Mouse (Mus musculus) heart, postnatal 25 days (tissue): ENCODE measurements around the gene Gpr89. TPM values are rescaled to one million over a fixed set of nuclear protein-coding genes. Genes with fewer than 3 reads are reported as not detected.

Experiments
- DNase-seq: peaks from one replicate; pipeline ENCODE4 v3.0.0; 2022; ENCODE audit warnings: low spot score
- intact Hi-C: fragments of 180-260 bp; cut with DNase I; formaldehyde crosslinking; loops from one replicate; pipeline ENCODE4 v1.15.1; 2025
- total RNA-seq, 2 experiments: library from RNA; stranded (reverse); gene quantifications; 2 replicates each; pipeline ENCODE4 v1.2.3; 2021

Gpr89 gene
- total RNA-seq, 2 experiments from 2014 or later: 19.9 to 21.5 TPM

DNA sequence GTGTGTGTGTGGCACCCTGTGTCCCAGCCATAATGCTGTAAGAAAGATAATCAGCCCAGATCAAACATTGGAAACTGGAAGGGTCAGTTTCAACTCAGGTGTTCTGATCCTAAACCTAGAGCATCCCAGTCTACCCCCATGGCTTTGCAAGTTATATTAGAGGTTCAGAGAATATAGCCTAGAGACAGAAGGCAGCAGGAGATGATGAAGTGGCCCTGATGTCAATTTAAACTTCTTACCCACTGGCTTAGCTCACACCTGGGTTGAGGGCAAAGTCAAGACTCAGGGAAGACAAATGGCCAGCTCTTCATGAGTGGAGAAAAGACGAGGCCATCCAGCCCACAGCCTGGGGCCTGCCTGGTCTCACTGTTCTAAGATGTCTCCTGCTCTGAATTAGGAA lies 76.2 kb downstream of the Gpr89 start, which contains the start of the genes Pdzk1 and Cd160:
Pdzk1 (plus strand) TSS at position 301 of the 400 bp plus-strand sequence.
Cd160 (minus strand) TSS at position 368 of the 400 bp plus-strand sequence.
- no peak for DNase-seq
- intact Hi-C loops: no loop called here

DNA sequence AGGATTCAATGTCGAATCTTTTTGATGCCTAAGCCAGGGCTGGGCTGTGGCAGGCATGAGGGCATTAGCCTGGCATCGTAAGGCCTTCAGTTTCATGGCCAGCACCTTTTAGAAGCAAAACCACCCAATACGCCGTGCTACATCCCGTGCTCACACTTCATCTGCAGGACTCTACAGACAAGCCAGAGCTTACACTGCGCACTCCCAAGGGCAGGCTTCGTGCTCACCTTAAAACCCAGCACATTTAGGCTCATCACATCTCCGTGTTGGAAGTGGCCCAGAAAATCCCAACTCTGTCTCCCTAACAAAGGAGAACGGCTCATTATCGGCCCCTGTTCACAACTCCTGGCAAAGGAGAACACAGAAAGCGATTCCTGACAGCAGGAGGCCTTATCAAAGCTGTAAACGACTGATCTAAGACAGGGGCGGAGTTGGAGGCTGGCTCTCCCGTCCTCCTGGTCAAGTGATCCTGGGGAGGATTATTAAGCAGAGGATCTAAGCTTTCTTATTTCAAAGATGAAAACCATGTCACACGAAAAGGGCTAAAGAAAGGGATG lies 76.8 kb downstream of the Gpr89 start:
- no peak for DNase-seq
- intact Hi-C loops: no loop called here

DNA sequence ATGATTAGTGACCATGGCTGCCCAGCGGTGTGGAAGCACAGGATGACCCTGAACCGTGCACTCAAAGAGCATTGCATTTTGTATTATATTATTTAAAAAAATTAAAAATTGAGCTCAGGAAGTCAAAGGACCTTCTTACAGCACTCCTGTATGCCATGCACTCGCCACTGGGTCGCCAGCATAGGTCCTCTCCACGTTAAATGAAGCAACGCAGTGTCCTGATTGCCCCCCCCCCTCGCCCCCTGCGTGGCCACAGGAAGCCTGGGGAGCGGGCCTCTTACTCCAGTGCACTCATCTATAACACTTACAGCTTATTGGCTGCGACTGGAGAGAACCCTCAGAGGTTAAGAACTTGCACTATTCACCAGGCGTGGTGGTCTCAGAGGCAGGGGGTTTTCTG lies 79.9 kb downstream of the Gpr89 start:
- intact Hi-C loops: no loop called here
- DNase-seq: no peak

DNA sequence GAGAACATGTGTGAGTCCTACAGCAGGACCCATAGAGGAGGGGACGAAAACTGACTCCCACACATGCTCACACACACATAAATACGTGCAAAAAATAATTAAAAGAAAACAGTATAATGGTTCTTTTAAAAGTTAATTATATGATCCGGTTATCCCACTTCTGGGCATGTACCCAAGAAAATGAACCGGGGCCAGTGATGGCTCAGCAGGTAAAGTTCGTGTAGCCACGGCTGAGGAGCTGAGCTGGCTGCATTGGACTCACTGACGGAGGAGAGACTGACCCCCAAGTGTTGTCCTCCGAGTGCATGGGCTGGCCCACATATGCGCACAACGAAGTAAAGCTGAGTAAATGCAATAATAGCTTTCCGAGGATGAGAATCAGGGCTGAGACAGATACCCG lies 80.5 kb downstream of the Gpr89 start:
- intact Hi-C loops: no loop called here
- no peak for DNase-seq

DNA sequence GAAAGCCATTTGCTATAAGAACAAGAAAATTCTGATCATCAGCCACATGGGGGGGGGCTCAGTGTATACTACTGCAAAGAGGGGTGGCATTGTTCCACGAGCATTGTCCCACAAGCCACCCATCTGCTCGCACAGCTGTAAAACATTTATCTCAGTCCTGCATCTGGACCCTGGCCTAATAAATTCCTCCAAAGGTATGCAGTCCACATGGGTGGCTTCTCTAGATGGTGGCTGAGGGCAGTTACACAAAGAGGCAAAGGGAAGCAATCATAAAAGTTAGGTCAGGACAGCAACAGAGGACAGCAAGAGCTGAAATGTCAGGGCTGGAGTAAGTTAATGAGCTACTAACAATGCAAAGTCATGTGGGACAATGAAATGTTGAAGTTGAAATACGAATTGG lies 81.4 kb downstream of the Gpr89 start:
- no peak for DNase-seq

DNA sequence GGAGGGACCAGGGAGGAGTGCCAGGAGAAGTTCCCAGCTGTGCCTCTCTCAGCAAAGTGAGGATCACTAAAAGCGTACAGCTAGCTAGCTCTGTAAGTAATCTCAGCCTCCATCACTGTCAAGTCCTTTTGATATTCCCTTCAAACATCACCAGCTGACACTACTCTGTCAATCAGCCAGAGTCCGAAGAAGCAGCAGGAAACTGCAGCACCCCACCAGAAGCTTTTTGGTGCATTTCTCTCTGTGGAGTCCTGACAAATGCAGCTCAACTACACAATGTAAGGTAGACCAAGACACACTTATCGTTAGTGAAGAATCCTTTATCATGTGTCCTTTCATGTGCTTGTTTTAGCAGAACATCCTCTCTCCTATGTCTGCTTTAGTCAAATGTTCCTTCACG lies 83.6 kb downstream of the Gpr89 start:
- DNase-seq: no peak
- intact Hi-C loops: no loop called here

More for the DNA sequence above, 81.4 kb downstream of the Gpr89 start:
- intact Hi-C loops: no loop called here

DNA sequence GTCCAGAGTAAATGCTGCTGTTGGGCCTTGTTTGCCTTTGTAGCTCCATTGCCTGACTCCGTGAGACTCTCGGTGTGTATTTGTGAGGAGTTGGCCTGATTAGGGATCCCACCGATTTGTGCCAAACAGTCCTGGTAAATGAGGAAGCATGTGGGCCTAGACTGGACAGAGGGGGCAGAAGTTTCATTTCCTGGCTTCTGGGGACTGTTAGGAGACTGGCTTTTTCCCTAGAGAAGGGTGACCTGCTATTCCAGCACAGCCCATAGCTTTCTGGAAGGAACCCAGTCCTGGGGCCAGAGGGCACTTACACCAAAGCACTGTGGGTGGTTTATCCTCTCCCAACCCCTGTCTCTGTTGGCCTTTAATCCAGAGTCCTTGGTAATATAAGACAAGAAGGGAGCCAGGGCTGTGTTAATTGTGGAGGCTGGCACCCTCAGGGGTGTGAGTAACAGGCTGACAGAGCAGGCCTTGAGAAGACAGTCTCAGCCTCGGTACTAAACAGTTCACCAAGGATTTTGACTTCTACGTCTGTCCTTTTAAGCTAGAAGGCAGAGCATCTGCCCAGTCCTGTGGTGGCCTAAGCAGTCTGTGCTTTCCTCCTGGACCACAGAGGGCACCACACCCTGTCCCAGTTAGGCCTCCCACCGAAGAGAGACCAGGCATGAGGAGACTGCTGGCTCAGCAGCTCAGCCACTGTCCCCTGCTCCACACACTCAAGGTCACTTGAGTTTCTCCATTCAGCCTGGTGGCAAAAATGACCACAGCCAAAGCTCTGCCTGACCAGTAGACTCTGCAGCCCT lies 84.8 kb downstream of the Gpr89 start:
- no peak for DNase-seq
- intact Hi-C loops: no loop called here

Other genes starting within 250 kb of the Gpr89 start
- gene Ankrd35, start 235.2 kb downstream of the Gpr89 start, total RNA-seq: under 1 TPM; 0.60 to 0.95 TPM
- 10 to 100 TPM; 14.0 to 17.5 TPM for gene Pias3, start 209.0 kb downstream of the Gpr89 start, total RNA-seq
- 1 to 10 TPM; 2.3 to 3.2 TPM for gene Nudt17, start 196.8 kb downstream of the Gpr89 start, total RNA-seq
- gene Polr3c, start 177.7 kb downstream of the Gpr89 start, total RNA-seq: 10 to 100 TPM; 23.1 to 25.2 TPM
- 10 to 100 TPM; 22.8 to 23.3 TPM for gene Rnf115, start 177.7 kb downstream of the Gpr89 start, total RNA-seq
- not detected for gene Pdzk1, start 76.1 kb downstream of the Gpr89 start, total RNA-seq
- gene Cd160, start 76.0 kb downstream of the Gpr89 start, total RNA-seq: not detected
- 10 to 100 TPM; 14.4 to 15.3 TPM for gene Gja5, start 653 bp downstream of the Gpr89 start, total RNA-seq
- gene Gja8, start 20.7 kb upstream of the Gpr89 start, total RNA-seq: under 1 TPM in 1 of 2 experiments, not detected in 1; 0.03 TPM